Mouse (Mus musculus) layer of hippocampus, adult 6 months (tissue): ENCODE results near the gene Ell. TPM values are rescaled to one million over a fixed set of nuclear protein-coding genes. Genes with fewer than 3 reads are reported as not detected.

Experiments
- long read RNA-seq, 2 experiments: library from polyadenylated mRNA; unstranded; transcript quantifications; one replicate each; pipeline ENCODE4 v2.0.0; 2019 to 2020
- polyA plus RNA-seq: library from polyadenylated mRNA; unstranded; fragments of <200 nt; fragmentation: Nextera tagmentation; gene quantifications from 2 replicates; pipeline ENCODE4 v1.2.3, GENCODE M21; 2021

The Ell gene
- polyA plus RNA-seq: 5.2 and 5.7 TPM in 2 replicates
- long read RNA-seq, experiment 1, transcript Ell-201 (12 exons, 3,072 nt): major isoform, 10 of 21 reads
- long read RNA-seq, experiment 1, partial matches to known transcripts: 9 of 21 reads
- long read RNA-seq, experiment 1, other reads (novel, unspliced or antisense): 2 of 21 reads
- long read RNA-seq, experiment 2, transcript Ell-201 (12 exons, 3,072 nt): major isoform, 67 of 101 reads
- long read RNA-seq, experiment 2, partial matches to known transcripts: 7 of 101 reads
- long read RNA-seq, experiment 2, other reads (novel, unspliced or antisense): 27 of 101 reads

GRCm38 (mm10) chr8:70539077-70539813 is at the start of gene Ell:
Gene Ell, plus strand, starts transcription at chr8:70539457.

GRCm38 (mm10) chr8:70492664-70493640 is 46.3 kb upstream of the Ell start, which contains the start of gene Crlf1:
Gene Crlf1, plus strand, starts transcription at chr8:70493158.

GRCm38 (mm10) chr8:70506328-70507026 is 32.8 kb upstream of the Ell start, which contains the start of gene Rex1bd:
Gene Rex1bd, minus strand, starts transcription at chr8:70506752.

GRCm38 (mm10) chr8:70510228-70510915 is 28.9 kb upstream of the Ell start, which contains the start of gene Uba52:
Gene Uba52, minus strand, starts transcription at chr8:70510801.

GRCm38 (mm10) chr8:70527512-70528181 is 11.6 kb upstream of the Ell start, which contains the start of the genes Fkbp8 and Kxd1:
Gene Fkbp8, plus strand, starts transcription at chr8:70527724.
Gene Kxd1, minus strand, starts transcription at chr8:70527956.

GRCm38 (mm10) chr8:70593961-70594609 is 54.8 kb downstream of the Ell start, which contains the start of gene Isyna1:
Gene Isyna1, plus strand, starts transcription at chr8:70594373.

DNA sequence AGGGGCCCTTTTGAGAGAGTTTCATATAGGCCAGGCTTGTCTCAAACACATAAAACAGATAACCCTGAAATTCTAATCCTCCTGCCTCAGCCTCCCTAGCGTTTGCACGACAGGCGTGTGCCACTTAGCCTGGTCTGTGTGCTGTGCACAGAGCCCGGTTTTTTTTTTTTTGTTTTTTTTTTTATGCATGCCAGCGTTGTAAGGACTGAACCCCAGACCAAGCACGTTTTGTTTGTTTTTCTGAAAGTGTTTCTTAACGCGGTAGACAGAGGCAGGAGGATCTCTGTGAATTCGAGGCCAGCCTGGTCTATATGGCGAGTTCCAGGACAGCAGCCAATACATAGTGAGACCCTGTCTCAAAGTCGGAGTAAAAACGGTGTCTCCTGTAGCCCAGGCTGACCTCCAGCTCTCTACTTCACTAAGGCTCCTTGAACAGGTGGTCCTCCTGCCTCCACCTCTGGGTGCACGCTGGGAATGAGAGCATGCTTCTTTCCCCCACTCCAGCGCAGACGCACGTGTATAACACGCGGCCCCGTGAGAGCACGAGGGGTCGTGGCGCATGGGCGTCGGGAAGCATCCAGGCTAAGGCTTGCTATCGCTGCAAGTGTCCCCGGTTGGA is 69.6 kb downstream of the Ell start, which contains the start of gene Ssbp4:
TSS of gene Ssbp4 (minus strand) at position 124 of the 619 bp plus-strand sequence.

GRCm38 (mm10) chr8:70615894-70616293 is 76.6 kb downstream of the Ell start, which contains the start of gene Lrrc25:
Gene Lrrc25, plus strand, starts transcription at chr8:70616155.

GRCm38 (mm10) chr8:70632346-70632892 is 93.2 kb downstream of the Ell start, which contains the start of gene Gdf15:
Gene Gdf15, minus strand, starts transcription at chr8:70632456.

Other genes starting within 250 kb of the Ell start
- 20.1 and 21.0 TPM in 2 replicates for gene Ddx49, start 237.0 kb upstream of the Ell start, polyA plus RNA-seq
- gene Cope, start 236.9 kb upstream of the Ell start, polyA plus RNA-seq: 343 and 361 TPM in 2 replicates
- 110 and 121 TPM in 2 replicates for gene Cers1, start 223.7 kb upstream of the Ell start, polyA plus RNA-seq
- gene Gdf1, start 209.6 kb upstream of the Ell start, polyA plus RNA-seq: 10.7 and 14.1 TPM in 2 replicates
- 3.2 and 4.4 TPM in 2 replicates for gene Upf1, start 186.2 kb upstream of the Ell start, polyA plus RNA-seq
- gene Comp, start 165.9 kb upstream of the Ell start, polyA plus RNA-seq: 0.44 TPM in 1 of 2 replicates, not detected in the other
- 113 and 155 TPM in 2 replicates for gene Crtc1, start 99.9 kb upstream of the Ell start, polyA plus RNA-seq
- 38.9 and 40.2 TPM in 2 replicates for gene Klhl26, start 62.5 kb upstream of the Ell start, polyA plus RNA-seq
- 591 and 736 TPM in 2 replicates for gene Tmem59l, start 52.1 kb upstream of the Ell start, polyA plus RNA-seq
- 9.9 and 12.1 TPM in 2 replicates for gene Crlf1, start 46.3 kb upstream of the Ell start, polyA plus RNA-seq
- gene Rex1bd, start 32.7 kb upstream of the Ell start, polyA plus RNA-seq: 265 and 282 TPM in 2 replicates
- gene Uba52, start 28.7 kb upstream of the Ell start, polyA plus RNA-seq: 5,013 and 5,525 TPM in 2 replicates
- gene Fkbp8, start 11.7 kb upstream of the Ell start, polyA plus RNA-seq: 325 and 337 TPM in 2 replicates
- gene Kxd1, start 11.5 kb upstream of the Ell start, polyA plus RNA-seq: 62.6 and 69.8 TPM in 2 replicates
- gene Isyna1, start 54.9 kb downstream of the Ell start, polyA plus RNA-seq: 35.8 and 42.8 TPM in 2 replicates
- 134 and 161 TPM in 2 replicates for gene Ssbp4, start 69.4 kb downstream of the Ell start, polyA plus RNA-seq
- 0.85 and 1.1 TPM in 2 replicates for gene Lrrc25, start 76.7 kb downstream of the Ell start, polyA plus RNA-seq
- gene Gdf15, start 93.0 kb downstream of the Ell start, polyA plus RNA-seq: 0.84 TPM in 1 of 2 replicates, not detected in the other
- 16.0 and 19.4 TPM in 2 replicates for gene Pgpep1, start 120.9 kb downstream of the Ell start, polyA plus RNA-seq
- 247 and 266 TPM in 2 replicates for gene Lsm4, start 133.8 kb downstream of the Ell start, polyA plus RNA-seq
- gene Jund, start 159.5 kb downstream of the Ell start, polyA plus RNA-seq: 6.2 and 8.7 TPM in 2 replicates
- gene Iqcn, start 164.0 kb downstream of the Ell start, polyA plus RNA-seq: 0.05 TPM in 1 of 2 replicates, not detected in the other
- not detected in 2 replicates for gene Gm3336, start 179.1 kb downstream of the Ell start, polyA plus RNA-seq
- gene Pde4c, start 184.3 kb downstream of the Ell start, polyA plus RNA-seq: 0.05 and 0.30 TPM in 2 replicates
- gene Rab3a, start 215.2 kb downstream of the Ell start, polyA plus RNA-seq: 868 and 977 TPM in 2 replicates
- 115 and 124 TPM in 2 replicates for gene Mpv17l2, start 221.5 kb downstream of the Ell start, polyA plus RNA-seq
- 97.6 and 107 TPM in 2 replicates for gene Pik3r2, start 237.3 kb downstream of the Ell start, polyA plus RNA-seq